Mouse (Mus musculus): ENCODE measurements around the gene Gstp2.
A peak's percentile ranks its signal among the peaks of the same experiment; 100 is the strongest.

The Gstp2 gene

DNA sequence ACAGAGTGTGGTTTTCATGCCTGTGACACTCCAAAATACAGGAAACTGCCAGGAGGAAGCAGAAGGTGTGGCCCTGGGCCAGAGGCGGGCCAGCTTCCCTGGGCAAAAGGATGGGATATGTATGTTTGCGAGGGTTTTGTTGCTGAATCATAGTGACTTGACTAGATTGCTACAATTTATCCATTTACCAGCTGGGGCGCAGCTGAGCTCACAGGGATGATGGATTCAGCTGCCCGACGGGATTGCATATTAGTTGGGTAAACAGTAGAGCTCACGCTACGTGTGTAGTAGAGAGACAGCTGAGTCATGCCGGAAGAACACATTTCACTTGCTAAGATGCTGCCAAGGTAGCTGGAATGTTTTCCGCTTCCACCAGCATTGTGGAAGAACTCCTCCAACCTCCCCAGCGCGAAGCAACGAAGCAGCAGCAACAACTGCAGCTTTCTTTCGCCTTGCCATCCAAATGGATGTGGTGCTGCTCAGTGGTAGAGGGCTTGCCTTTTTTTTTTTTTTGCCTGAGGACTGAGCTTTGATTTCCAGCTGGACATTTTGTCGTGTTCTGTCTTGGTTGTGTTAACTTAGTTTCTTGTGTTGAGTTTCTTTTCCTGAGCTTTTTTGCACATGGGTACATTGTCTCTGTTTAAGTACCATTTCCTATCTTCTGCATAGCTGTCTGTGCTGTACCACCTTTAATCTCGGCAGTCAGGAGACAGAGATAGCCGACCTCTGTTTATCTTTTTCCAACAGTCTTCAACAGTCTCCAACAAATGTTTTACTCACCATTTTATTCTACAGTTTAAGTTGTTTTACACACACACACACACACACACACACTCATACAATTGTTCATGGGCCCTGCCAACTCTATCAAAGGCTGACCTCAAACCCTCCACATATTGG lies at the start of gene Gstp2:
Gene Gstp2, minus strand, starts transcription at position 58 of the 900 bp plus-strand sequence.
- DNase-seq (ENCODE audit: low read depth in 2 of 2, low spot score in 2 of 2) = no peak

DNA sequence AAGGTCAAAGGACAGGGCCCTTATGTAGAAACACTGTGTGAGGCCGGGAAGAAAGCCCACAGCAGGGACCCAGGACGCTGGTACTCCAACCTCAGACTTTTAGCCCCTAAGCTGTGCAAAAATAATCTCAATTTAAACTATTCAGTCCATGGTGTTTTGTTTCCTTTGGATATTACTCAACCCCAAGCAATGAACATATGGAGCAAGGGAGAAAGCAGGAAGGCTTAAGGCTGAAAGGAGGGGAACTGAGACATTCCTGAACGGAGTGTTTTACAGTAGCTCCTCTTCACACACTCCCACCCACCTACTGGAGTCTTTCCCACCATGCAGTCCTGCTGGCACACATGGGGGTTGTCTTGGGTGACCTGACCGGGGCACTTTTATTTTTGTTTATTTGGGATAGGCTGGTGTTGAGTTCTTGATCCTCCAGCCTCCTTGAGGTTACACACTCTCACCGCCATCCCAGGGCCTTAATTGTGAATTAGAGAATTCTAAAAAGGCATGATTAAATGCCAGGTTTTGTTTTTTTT lies 49.0 kb upstream of the Gstp2 start:
- DNase-seq (ENCODE audit: low read depth in 2 of 2, low spot score in 2 of 2) = no peak

DNA sequence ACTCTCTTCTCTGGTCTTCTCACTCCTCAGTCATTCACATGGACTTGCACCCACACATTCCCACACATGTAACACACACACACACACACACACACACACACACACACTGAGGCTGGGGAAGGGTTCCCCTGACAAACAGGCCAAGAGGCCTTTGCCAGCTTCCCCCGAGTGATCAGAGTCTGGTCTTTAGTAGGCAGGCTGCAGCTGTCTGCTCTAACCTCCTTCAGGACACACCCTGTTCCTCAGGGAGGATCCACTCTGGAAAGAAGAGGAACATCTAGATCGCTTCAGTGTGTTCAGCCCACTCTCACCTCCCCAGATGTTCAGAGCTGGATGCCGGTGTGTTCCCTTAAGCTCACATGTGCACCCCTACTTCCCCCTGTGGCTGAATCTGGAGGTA lies 48.5 kb upstream of the Gstp2 start:
- no peak for DNase-seq (ENCODE audit: low read depth in 2 of 2, low spot score in 2 of 2)

DNA sequence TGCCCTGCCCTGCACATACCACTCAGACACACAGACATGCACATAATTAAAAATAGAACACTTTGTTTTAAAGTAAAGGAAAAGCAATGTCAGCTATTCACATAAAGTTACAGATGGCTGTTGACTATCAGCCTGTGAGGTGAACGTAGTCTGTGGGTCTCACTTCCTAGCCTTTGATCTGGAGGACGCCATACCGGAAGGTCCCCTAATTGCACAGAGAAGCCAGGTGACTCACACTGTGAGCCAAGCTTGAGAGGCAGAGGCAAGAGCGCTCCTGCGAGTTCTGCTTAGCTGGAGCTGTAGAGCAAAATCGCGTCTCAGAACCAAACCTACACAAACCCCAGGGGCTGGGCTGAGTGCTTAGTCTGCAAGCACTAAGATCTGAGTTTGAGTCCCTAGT lies 47.9 kb upstream of the Gstp2 start:
- DNase-seq (ENCODE audit: low read depth in 2 of 2, low spot score in 2 of 2) = peak; percentile 42 to 50

DNA sequence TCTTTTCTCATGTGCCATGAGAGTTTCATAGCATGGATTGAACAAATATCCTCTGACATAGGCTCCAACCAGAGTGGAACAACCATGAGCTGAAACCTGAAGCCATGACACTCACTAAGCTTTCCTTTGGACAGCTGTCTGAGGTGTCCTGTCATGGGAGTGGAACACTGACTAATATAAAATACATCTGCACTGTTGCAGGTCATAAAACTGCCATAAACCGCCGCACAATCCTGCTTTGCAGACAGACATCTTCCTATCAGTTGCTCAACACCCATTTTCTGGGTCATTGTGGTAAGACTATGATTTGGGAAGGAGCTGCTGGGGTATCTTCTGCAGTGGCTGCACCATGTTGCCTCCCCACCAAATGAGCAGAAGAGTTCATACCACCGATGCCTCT lies 46.9 kb upstream of the Gstp2 start:
- DNase-seq (ENCODE audit: low read depth in 2 of 2, low spot score in 2 of 2) = no peak

DNA sequence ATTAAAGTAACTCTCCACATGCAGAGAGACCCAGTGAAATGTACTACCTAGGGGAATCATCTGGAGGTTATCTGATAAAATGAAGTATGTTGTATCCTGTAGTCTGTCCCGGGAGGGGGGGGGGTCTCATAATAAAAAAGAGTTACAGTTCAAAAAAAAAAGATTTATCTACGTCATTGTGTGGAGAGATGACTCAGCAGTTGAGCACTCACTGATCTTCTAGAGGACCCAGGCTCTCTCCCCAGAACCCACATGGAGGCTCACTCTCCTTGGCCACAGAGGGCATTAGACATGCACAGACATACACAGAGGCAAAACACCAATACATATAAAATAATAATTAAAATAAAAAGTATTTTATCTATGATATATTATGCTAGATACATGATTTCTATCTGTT lies 45.6 kb upstream of the Gstp2 start:
- no peak for DNase-seq (ENCODE audit: low read depth in 2 of 2, low spot score in 2 of 2)

DNA sequence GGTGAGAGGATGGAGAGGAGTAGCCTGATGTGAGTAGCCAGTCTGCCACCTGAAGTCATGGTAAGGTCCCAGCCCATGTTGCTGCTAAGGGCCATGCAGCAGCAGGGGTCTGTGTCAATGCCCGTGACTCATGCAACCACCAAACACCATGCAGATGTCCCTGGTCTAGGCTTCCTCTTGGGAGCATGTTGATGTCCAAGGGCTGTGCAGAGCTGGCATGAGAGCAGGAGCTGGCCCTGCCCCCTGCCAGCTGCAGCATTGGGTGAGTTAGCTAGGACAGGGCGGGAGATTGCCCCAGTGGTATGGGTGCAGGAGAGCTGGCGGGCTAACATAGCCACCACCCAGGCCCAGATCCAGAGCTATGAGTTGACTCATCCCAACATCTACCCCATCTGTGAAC lies 44.6 kb upstream of the Gstp2 start:
- no peak for DNase-seq (ENCODE audit: low read depth in 2 of 2, low spot score in 2 of 2)

DNA sequence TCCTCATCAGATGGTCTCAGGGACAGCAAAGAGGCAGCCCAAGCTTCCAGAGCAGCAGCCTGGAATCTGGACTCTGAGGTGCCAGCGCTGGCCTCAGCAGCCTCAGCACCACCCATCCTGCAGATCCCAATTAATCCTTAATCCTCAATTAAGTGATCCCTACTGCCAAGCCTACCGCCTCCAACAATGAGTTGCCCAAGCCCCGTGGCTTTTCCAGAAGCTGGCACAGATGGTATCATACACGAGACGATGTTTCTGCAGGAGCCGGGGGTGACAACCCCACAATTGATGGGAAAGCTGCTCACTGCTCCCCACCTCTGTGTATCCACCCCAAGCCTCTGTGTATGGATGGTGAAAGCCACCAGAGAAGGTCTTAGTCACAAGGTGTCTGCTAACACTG lies 43.3 kb upstream of the Gstp2 start:
- DNase-seq (ENCODE audit: low read depth in 2 of 2, low spot score in 2 of 2) = no peak

DNA sequence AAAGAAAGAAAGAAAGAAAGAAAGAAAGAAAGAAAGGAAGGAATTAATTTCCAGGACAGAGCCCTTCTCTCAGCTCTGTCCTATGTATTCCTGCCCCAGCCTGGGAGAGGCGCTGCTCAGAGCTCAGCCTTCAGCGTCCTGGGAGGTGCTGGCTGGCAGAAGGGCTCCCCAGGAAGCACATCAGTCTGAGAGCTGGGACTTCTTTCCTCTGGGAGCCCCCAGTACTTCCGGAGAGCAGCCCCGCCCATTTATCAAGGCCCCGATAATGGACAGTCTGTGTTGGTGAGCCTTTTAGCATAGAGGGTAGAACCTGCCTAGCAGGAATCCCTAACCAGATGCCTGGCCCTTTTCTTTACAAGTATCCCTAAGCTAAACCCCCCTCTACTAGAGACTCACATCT lies 42.3 kb upstream of the Gstp2 start:
- no peak for DNase-seq (ENCODE audit: low read depth in 2 of 2, low spot score in 2 of 2)

DNA sequence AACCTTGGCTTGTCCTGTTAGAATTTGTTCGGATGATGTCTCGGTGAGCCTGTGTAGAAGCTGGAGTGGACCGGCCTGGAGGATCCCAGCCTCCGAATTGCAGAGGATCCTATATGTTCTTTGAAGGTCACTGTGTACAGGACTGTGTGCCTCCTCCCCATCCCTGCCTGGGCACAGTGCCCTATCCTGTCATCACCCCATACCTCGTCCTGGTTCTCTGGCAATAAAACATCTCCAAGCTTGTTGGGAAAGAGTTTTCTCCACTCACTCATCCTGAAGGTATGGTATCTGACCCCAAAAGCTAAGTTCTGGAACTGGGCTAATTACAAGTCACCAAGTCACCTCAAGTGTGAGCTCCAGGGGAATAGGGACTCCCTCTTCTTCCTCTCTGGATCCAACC lies 41.3 kb upstream of the Gstp2 start:
- DNase-seq (ENCODE audit: low read depth in 2 of 2, low spot score in 2 of 2) = no peak

DNA sequence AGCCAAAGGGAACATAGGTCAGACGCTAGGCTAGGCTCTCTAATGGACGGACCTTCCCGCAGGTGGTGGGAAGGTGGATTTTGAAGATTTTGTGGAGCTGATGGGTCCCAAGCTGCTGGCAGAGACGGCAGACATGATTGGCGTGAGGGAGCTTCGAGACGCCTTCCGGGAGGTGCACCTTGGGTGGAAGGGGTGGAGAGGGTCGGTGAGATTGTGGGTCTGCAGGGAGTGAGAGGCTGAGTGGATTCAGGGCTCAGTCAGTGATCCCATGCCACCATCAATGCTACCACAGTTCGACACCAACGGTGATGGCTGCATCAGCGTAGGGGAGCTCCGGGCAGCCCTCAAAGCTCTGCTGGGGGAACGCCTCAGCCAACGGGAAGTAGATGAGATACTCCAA lies 40.3 kb upstream of the Gstp2 start:
- no peak for DNase-seq (ENCODE audit: low read depth in 2 of 2, low spot score in 2 of 2)

DNA sequence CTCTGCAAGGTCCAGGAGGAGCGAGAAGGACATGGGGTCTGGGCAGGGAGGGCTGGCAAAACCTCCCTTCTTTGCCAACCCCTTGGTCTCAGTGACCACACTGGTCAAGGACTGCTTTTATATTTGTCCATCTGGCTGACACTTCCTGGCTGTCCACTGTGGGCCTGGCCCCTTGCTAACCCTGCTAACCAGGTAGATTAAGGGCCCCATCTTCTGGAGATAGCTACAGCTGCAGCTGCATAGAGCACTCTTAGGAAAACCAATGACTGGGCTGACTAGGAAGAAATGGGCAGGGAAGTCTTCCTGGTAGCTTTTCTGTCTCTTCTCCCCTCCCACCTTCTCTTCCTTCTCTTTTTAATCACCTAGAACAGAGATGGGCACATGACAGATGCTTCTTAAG lies 39.2 kb upstream of the Gstp2 start:
- no peak for DNase-seq (ENCODE audit: low read depth in 2 of 2, low spot score in 2 of 2)

DNA sequence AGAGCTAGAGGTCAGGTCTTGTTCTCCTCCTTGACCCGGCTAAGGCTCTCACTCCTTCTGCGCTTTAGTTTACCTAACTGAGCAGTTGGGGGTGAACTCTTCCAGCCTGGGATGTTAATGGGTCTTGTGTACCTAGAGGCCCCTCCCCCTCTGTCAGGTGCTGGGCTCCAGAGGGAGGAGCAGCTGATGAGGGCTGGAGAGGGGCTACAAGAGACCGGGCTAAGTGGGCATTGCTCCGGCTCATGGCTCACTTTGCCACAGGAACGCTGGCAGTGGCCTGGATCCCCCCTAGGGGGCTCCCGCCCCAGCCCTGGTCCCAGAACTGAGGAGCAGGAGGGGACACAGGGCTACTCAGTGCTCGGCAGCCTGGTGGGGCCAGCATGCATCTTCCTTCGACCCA lies 38.0 kb upstream of the Gstp2 start:
- no peak for DNase-seq (ENCODE audit: low read depth in 2 of 2, low spot score in 2 of 2)

DNA sequence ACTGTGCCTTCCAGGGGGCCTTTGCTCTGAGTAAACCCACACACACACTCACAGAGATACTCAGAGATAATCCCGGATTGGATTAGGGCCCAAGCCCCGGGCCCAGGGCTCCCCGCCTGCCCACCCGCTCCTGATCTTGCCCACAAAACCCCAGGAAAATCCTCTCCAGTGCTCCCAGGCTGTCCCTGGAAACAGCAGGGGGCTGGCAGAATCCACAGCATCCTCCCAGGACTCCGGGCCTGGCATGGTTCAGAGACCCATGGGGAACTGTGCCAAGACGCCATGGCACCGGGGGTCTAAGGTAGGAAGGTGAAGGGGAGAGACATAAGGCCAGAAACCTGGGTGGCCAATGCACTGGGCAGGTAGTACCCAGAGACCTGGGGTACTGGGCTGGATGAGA lies 37.5 kb upstream of the Gstp2 start:
- DNase-seq (ENCODE audit: low read depth in 2 of 2, low spot score in 2 of 2) = no peak

DNA sequence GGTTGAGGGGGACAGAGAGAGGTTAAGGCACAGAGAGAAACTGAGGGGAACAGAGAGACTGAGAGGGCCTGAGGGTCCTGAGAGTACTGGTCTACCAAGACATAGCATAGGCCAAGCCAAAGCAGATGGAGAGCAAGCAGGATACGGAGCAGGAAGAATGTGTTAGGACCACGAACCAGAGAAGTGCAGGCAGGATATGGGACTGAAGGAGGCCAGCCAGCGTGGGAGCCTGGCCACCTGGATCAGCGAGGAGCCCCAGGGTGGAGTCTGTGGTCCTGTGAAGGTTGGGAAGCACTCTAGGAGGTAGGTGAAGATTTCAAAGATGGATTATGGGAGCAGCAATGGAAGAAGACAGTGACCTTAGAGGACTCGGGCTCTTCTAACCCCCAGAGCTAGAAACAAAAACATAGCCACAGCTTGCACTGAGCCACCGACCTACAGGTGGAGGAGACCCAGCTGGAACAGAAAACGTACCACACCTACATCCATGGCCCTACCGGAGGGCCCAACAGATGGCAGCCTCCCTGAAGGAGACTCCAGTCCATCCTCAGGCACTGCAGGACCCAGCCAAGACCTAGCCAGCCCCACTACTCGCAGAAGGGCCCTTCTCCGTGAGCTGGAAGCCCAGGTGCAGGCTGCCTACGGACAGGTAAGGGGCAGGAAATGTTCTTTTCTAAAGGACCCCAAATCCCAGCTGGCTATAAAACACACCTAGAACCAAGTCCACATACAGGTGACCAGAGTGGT lies 36.6 kb upstream of the Gstp2 start:
- no peak for DNase-seq (ENCODE audit: low read depth in 2 of 2, low spot score in 2 of 2)

DNA sequence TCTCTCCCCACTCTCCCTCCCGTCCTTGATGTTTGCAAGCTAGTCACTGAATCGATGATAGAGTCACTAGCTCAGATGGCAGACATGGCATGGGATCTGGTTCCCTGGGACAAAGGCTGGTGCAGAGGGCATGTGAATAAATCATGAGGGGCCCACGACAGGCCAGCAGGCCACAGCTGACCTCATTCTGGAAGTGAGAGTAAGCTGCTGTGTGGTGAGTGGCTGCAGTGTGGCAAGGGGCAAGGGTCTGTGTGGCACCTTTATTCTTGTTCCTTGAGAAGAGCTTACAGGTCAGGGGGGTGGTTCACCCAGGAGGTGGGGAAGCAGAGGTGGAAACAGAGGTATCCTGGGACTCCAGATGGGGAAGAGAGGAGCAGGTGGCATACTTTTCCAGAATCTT lies 35.6 kb upstream of the Gstp2 start, which contains the start of gene Cabp2:
Gene Cabp2, plus strand, starts transcription at position 185 of the 400 bp plus-strand sequence.
- no peak for DNase-seq (ENCODE audit: low read depth in 2 of 2, low spot score in 2 of 2)

DNA sequence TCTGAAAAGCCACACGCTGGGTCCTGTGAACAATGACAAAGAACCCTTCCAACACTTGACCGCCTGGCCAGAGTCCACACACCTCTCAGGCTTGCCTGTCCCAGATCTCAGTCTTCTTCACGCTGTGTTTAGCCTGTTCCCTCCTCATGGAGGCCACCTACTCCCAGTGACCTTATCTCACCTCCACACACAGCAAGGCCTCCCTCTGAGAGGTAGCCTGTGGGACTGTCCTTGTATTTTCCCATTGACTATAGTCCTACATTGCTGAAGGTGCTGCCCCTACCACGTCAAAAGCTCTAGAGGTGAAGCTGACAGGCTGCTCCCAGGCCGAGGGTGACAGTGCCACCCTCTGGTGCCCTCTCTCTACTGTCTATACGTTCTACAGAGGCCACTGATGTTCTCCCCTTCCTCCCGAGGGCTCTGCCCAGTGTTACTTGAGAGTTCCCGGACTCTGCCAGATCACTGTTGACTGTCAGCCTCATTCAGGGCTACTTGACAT lies 34.7 kb upstream of the Gstp2 start:
- DNase-seq (ENCODE audit: low read depth in 2 of 2, low spot score in 2 of 2) = no peak

DNA sequence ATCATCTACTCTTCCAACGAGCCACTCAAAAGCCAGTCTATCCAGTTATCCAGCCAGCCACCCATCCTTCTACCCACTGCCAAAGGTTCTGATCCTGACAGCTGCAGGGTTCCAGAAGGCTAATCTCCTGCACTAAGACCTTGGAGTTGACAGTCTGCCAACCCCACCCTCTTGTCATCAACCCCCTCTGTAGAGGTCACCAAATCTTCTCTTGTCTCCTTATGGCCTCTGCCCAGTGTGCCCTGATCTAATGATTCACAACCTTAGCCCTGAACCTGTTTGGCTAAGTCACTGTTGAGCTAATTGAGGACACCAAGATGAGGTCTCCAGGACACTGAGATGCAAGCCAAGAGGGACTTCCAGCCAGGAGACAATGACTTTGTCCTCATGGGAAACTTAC lies 33.8 kb upstream of the Gstp2 start:
- DNase-seq (ENCODE audit: low read depth in 2 of 2, low spot score in 2 of 2) = no peak

DNA sequence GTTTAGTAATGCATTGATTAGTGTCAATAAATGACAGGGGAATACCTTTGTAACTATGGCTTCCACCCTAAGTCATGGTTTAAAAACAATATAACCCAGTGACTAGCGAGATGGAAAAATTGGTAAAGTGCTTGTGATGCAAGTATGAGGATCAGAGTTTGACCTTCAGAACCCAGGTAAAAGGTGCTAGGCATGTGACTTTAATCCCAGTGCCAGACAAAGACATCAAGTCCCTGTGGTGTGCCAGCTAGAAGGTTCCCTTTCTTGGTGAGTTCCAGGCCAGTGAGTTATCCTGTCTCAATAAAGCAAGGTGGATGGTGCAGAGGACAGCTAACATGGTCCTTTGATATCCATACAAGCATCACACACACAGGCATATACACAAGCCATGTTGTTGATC lies 29.7 kb upstream of the Gstp2 start:
- no peak for DNase-seq (ENCODE audit: low read depth in 2 of 2, low spot score in 2 of 2)

DNA sequence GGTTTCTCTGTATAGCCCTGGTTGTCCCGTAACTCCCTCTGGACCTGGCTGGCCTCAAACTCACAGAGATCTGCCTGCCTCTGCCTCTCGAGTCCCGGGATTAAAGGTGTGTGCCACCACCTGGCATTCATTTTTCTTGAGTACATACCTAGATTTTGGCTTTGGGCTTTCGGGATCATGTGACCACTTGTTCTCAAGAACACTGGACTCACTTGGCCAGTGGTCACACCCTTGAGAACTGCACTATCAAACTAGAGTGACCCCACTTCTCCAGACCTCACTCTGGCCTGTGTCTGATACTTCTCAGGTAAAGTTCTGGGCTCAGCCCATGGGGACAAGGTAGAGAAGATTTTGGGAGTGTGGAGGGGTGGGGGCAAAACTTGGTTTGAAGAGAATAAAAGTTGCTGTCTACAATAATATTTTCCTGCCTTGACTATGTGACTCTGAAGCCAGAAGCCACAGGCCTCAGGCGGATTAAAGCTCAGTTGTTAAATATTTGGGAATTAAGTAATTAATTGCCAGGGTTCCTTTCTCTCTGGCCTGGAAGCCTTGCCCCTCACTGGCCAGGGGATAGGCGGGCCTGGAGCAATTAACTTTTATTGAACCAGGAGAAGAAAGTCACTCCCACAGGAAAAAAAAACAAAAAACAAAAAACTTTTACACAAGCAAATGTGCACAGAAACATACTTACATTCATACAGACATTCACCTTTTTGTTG lies 27.0 kb upstream of the Gstp2 start:
- no peak for DNase-seq (ENCODE audit: low read depth in 2 of 2, low spot score in 2 of 2)

DNA sequence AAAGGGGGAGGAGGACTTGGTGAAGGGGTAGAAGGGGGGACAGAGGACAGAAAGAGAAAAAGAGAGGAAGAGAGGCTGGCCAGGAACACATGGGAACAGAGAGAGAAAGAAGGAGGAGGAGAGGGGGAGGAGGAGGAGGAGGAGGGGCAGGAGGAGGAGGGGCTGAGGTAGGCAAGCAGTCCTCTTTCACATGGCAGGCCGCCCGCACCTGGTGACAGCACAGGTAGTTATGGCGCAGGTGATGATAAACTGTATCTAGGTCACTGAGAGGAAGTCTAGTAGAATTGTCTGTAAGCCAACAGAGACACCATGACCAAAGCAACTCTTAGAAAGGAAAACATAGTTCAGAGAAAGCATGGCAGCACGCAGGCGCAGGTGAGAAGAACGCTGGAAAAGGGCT lies 25.6 kb upstream of the Gstp2 start:
- no peak for DNase-seq (ENCODE audit: low read depth in 2 of 2, low spot score in 2 of 2)
